Mouse (Mus musculus): Measurements from ENCODE around the gene Gch1. TPM values are rescaled to one million over a fixed set of nuclear protein-coding genes. Genes with fewer than 3 reads are reported as not detected.

Gch1 gene
- polyA plus RNA-seq, 1 experiment from 2014 or later = 1.3 TPM

DNA sequence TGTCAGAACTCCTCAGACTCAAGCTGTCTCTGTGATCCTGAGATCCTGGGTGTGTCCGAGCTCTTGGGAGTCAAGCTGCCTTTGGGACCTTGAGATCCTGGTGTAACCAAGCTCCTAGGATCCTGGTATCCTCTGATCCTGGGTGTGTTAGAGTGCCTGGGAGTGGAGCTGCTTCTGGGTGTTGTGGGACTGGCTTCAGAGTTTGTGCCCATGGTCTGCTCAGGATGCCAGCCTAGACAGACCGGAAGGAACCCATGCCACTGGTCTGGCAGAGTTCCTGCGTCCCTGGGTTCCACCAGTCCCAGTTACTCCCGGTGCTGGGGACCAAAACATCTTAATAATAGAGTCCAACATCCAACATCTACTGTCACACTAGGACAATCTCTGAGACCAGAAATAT lies 24.1 kb upstream of the Gch1 start:
- no peak for DNase-seq (ENCODE audit: low spot score)
- no peaks in the 10 kb centered on the region for H3K9me3 ChIP-seq (ENCODE audit: control insufficient read depth, low read length)
- no peak for ATAC-seq (ENCODE audit: insufficient number of reproducible peaks, low FRiP score, low TSS enrichment, low read depth)
- no peaks in the 10 kb centered on the region for H3K27me3 ChIP-seq (ENCODE audit: control insufficient read depth, insufficient read depth, low read length)
- H3K36me3 ChIP-seq (ENCODE audit: control insufficient read depth, insufficient read depth, low read length) = no peaks in the 10 kb centered on the region
- no peaks in the 10 kb centered on the region for H3K4me1 ChIP-seq (ENCODE audit: control insufficient read depth, insufficient read depth, low read length)
- no peak overlapping the region for H3K27ac ChIP-seq (replicated peaks; ENCODE audit: low read depth, low read length)
- no peak overlapping the region for H3K4me2 ChIP-seq (ENCODE audit: low read depth, severe bottlenecking)
- 83% methylated on average over 4 of the region's 4 CpGs for WGBS
- H3K4me3 ChIP-seq (ENCODE audit: low read depth, low read length) = no peak overlapping the region
- no peak overlapping the region for H3K9ac ChIP-seq (ENCODE audit: low read length)

DNA sequence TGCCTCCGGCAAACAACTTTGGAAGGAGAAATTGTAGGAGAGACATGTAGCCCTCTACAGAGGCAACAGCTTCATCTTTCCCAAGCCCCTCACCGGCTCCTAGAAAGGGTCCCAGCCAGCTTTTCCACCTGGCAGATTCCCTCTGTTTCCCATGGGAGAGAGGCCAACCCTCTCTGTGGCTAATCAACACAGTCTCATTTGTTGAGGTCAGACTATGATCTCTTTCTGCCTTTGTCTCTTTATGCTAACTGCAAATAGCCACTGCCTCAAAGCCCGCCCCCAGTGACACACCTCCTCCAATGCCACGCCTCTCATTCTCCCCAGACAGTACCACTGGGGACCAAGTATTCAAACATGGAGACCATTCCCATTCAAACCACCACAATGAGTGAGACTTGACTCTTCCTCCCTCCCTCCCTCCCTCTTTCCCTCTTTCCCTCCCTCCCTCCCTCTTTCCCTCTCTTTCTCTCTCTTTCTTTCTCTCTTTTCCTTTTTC lies 20.5 kb upstream of the Gch1 start:
- H3K27ac ChIP-seq (replicated peaks; ENCODE audit: low read depth, low read length) = no peak overlapping the region
- no peaks in the 10 kb centered on the region for H3K4me1 ChIP-seq (ENCODE audit: control insufficient read depth, insufficient read depth, low read length)
- 83% methylated on average over 4 of the region's 4 CpGs for WGBS
- H3K36me3 ChIP-seq (ENCODE audit: control insufficient read depth, insufficient read depth, low read length) = no peaks in the 10 kb centered on the region
- H3K9ac ChIP-seq (ENCODE audit: low read length) = no peak overlapping the region
- no peaks in the 10 kb centered on the region for H3K9me3 ChIP-seq (ENCODE audit: control insufficient read depth, low read length)
- H3K4me3 ChIP-seq (ENCODE audit: low read depth, low read length) = no peak overlapping the region
- H3K4me2 ChIP-seq (ENCODE audit: low read depth, severe bottlenecking) = no peak overlapping the region
- DNase-seq (ENCODE audit: low spot score) (no peak), ATAC-seq (ENCODE audit: insufficient number of reproducible peaks, low FRiP score, low TSS enrichment, low read depth) (no peak)
- no peaks in the 10 kb centered on the region for H3K27me3 ChIP-seq (ENCODE audit: control insufficient read depth, insufficient read depth, low read length)

DNA sequence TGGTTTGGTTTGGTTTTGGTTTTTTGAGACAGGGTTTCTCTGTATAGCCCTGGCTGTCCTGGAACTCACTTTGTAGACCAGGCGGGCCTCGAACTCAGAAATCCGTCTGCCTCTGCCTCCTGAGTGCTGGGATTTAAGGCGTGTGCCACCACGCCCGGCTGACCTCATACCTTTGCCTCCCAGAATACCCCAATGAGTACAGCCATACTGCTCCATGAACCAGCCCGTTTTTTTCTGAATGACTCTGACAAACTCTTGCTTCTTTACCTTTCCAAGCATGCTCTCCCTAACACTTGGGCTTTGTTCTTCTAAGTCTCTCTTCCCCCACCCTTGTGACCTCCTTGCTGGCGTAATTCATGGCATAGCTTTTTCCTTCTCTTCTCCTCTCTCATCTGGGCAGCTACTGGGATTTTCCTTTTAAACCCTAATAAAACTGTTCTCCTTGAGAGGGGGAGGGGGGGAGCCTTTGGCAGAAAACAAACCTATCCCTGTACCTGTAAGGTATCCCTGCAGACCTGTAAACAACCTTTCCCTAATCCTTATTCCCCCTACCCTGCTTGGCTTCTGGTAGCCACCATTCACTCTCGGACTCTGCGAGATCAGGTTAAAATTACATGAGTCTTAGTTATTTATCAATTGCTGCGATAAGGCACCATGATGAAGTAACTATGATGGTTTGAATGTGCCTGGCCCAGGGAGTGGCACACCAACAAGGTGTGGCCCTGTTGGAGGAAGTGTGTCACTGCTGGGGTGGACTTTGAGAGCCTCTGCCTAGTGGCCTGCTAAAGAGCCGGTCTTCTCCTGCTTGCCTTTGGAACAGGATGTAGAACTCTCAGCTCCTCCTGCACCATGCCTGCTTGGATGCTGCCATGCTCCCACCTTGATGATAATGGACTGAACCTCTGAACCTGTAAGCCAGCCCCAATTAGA lies 19.6 kb upstream of the Gch1 start:
- 91% methylated on average over 12 of the region's 12 CpGs for WGBS
- DNase-seq (ENCODE audit: low spot score) (no peak), ATAC-seq (ENCODE audit: insufficient number of reproducible peaks, low FRiP score, low TSS enrichment, low read depth) (no peak)
- Histone ChIP-seq H3K4me3 (ENCODE audit: low read depth, low read length) (no peak overlapping the region), H3K9me3 (ENCODE audit: control insufficient read depth, low read length) (no peaks in the 10 kb centered on the region), H3K9ac (ENCODE audit: low read length) (no peak overlapping the region), H3K4me2 (ENCODE audit: low read depth, severe bottlenecking) (no peak overlapping the region), H3K4me1 (ENCODE audit: control insufficient read depth, insufficient read depth, low read length) (no peaks in the 10 kb centered on the region), H3K27me3 (ENCODE audit: control insufficient read depth, insufficient read depth, low read length) (no peaks in the 10 kb centered on the region), H3K27ac (replicated peaks; ENCODE audit: low read depth, low read length) (no peak overlapping the region), H3K36me3 (ENCODE audit: control insufficient read depth, insufficient read depth, low read length) (no peaks in the 10 kb centered on the region)

DNA sequence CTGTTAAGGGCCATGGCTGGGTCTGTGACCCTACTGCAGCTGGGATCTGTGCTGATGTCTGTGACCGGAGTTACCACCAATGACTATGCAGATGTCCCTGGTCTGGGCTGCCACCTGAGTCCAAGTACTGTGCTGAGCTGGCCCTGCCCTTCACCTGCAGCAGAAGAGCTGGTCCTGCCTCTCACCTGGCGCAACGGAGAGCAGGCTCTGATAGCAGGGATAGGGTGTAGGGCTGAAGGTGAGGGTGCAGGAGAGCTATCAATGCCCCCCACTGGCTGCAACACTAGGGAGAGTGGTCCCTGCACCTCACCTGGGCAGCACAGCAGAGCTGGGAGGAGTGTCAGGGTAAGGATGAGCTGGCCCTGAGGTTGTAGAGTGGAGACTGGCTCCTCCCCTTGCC lies 17.4 kb upstream of the Gch1 start:
- 92% methylated on average over 3 of the region's 3 CpGs for WGBS
- ATAC-seq (ENCODE audit: insufficient number of reproducible peaks, low FRiP score, low TSS enrichment, low read depth) (no peak), DNase-seq (ENCODE audit: low spot score) (no peak)
- no peak overlapping the region for H3K27ac ChIP-seq (replicated peaks; ENCODE audit: low read depth, low read length)
- H3K4me2 ChIP-seq (ENCODE audit: low read depth, severe bottlenecking) = no peak overlapping the region
- no peaks in the 10 kb centered on the region for H3K4me1 ChIP-seq (ENCODE audit: control insufficient read depth, insufficient read depth, low read length)
- no peak overlapping the region for H3K9ac ChIP-seq (ENCODE audit: low read length)
- no peaks in the 10 kb centered on the region for H3K36me3 ChIP-seq (ENCODE audit: control insufficient read depth, insufficient read depth, low read length)
- no peaks in the 10 kb centered on the region for H3K9me3 ChIP-seq (ENCODE audit: control insufficient read depth, low read length)
- H3K4me3 ChIP-seq (ENCODE audit: low read depth, low read length) = no peak overlapping the region
- H3K27me3 ChIP-seq (ENCODE audit: control insufficient read depth, insufficient read depth, low read length) = no peaks in the 10 kb centered on the region

DNA sequence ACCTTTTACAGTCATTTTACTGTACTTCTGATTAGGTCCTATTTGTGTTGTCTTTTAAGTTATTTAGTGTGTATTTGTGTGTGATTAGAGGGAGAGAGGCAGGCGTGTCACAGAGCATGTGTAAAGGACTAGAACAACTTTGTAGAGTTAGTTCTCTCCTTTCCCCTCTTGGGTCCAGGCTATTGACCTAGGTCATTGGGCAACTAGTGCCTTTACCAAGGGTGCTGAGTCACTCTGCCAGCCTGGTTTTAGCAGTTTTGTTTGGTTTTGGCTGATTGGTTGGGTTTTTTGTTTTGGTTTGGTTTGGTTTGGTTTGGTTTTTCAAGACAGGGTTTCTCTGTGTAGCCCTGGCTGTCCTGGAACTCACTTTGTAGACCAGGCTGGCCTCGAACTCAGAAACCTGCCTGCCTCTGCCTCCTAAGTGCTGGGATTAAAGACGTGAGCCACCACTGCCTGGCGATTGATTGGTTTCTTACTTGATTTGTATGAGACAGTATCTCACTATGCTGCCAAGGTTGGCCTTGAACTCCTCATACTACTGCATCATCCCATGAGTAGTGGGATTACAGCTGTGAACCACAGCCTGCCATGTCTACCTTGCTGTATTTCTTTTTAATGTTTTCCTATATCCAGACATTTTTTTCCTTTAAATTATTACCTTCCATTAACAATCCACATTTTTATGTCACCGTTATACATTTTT lies 16.2 kb upstream of the Gch1 start:
- H3K9ac ChIP-seq (ENCODE audit: low read length) = no peak overlapping the region
- WGBS = 89% methylated on average over 5 of the region's 5 CpGs
- H3K4me3 ChIP-seq (ENCODE audit: low read depth, low read length) = no peak overlapping the region
- ATAC-seq (ENCODE audit: insufficient number of reproducible peaks, low FRiP score, low TSS enrichment, low read depth) (no peak), DNase-seq (ENCODE audit: low spot score) (no peak)
- no peaks in the 10 kb centered on the region for H3K4me1 ChIP-seq (ENCODE audit: control insufficient read depth, insufficient read depth, low read length)
- no peaks in the 10 kb centered on the region for H3K36me3 ChIP-seq (ENCODE audit: control insufficient read depth, insufficient read depth, low read length)
- H3K27me3 ChIP-seq (ENCODE audit: control insufficient read depth, insufficient read depth, low read length) = no peaks in the 10 kb centered on the region
- no peak overlapping the region for H3K4me2 ChIP-seq (ENCODE audit: low read depth, severe bottlenecking)
- H3K9me3 ChIP-seq (ENCODE audit: control insufficient read depth, low read length) = no peaks in the 10 kb centered on the region
- no peak overlapping the region for H3K27ac ChIP-seq (replicated peaks; ENCODE audit: low read depth, low read length)

DNA sequence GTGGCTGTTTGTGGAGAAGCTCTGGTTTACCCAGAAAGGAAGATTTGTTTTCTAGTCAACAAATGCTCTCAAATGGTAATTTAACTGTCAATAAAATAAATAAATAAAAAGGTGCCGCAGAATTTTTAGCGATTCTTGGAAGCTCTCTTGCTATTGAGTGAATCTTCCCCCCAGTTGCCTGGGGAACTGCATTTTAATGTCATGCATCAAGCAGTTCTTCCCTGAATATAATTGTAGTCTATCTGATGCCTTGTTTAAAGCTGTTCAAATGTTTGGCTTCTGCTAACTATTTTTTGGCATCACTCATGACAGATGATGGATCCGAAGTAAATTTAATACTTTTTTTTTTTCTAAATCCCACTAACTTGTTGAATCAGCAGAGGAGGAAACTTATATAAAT lies 8.1 kb upstream of the Gch1 start:
- ATAC-seq (ENCODE audit: insufficient number of reproducible peaks, low FRiP score, low TSS enrichment, low read depth) (no peak), DNase-seq (ENCODE audit: low spot score) (no peak)
- H3K36me3 ChIP-seq (ENCODE audit: control insufficient read depth, insufficient read depth, low read length) = no peaks in the 10 kb centered on the region
- no peaks in the 10 kb centered on the region for H3K4me1 ChIP-seq (ENCODE audit: control insufficient read depth, insufficient read depth, low read length)
- no peak overlapping the region for H3K4me2 ChIP-seq (ENCODE audit: low read depth, severe bottlenecking)
- no peak overlapping the region for H3K9ac ChIP-seq (ENCODE audit: low read length)
- H3K27me3 ChIP-seq (ENCODE audit: control insufficient read depth, insufficient read depth, low read length) = no peaks in the 10 kb centered on the region
- H3K4me3 ChIP-seq (ENCODE audit: low read depth, low read length) = no peak overlapping the region
- H3K27ac ChIP-seq (replicated peaks; ENCODE audit: low read depth, low read length) = no peak overlapping the region
- no peaks in the 10 kb centered on the region for H3K9me3 ChIP-seq (ENCODE audit: control insufficient read depth, low read length)
- WGBS = 89% methylated on average over 3 of the region's 3 CpGs

DNA sequence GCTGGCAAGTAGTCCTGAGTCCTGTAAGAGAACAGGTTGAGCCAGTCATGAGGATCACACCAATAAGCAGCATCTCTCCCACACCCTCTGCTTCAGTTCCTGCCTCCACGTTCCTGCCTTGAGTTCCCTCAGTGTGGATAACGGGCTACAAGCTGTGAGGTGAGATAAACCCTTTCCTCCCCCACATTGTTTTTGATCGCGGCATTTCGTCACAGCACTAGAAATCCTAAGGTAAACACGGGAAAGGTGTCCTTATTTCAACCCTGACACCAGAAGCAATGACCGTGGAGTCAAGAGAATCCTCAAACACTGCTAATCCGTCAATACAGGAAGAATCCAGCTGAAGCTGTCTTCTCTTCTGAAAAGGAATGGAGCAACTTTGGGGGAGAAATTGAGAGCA lies 7.5 kb upstream of the Gch1 start:
- 79% methylated on average over 8 of the region's 8 CpGs for WGBS
- no peaks in the 10 kb centered on the region for H3K36me3 ChIP-seq (ENCODE audit: control insufficient read depth, insufficient read depth, low read length)
- H3K4me2 ChIP-seq (ENCODE audit: low read depth, severe bottlenecking) = no peak overlapping the region
- H3K4me3 ChIP-seq (ENCODE audit: low read depth, low read length) = no peak overlapping the region
- DNase-seq (ENCODE audit: low spot score) (no peak), ATAC-seq (ENCODE audit: insufficient number of reproducible peaks, low FRiP score, low TSS enrichment, low read depth) (no peak)
- no peak overlapping the region for H3K9ac ChIP-seq (ENCODE audit: low read length)
- H3K4me1 ChIP-seq (ENCODE audit: control insufficient read depth, insufficient read depth, low read length) = no peaks in the 10 kb centered on the region
- H3K9me3 ChIP-seq (ENCODE audit: control insufficient read depth, low read length) = no peaks in the 10 kb centered on the region
- H3K27me3 ChIP-seq (ENCODE audit: control insufficient read depth, insufficient read depth, low read length) = no peaks in the 10 kb centered on the region
- no peak overlapping the region for H3K27ac ChIP-seq (replicated peaks; ENCODE audit: low read depth, low read length)

DNA sequence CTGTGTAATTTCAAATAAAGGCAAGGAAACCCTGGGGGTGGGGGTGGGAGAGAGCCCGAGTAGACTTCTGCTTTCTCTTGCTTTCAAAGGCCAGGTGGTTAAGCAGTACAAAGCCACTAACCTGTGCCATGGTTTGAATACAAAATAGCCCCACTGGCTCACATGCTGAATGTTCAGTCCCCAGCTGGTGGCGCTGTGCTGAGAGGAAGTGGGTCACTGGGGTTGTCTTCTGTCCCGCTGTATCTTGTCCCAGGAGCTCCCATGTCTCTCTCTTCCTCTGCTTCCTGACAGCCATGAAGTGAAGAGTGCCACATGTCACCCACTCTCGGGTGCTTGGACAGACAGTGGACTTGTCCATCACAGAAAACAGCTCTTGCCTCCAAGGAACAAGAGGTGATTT lies 4.9 kb upstream of the Gch1 start:
- no peak for DNase-seq (ENCODE audit: low spot score)
- no peaks in the 10 kb centered on the region for H3K27me3 ChIP-seq (ENCODE audit: control insufficient read depth, insufficient read depth, low read length)
- no peak for ATAC-seq (ENCODE audit: insufficient number of reproducible peaks, low FRiP score, low TSS enrichment, low read depth)
- WGBS = 48% methylated on average over 4 of the region's 4 CpGs
- H3K4me1 ChIP-seq (ENCODE audit: control insufficient read depth, insufficient read depth, low read length) = no peaks in the 10 kb centered on the region
- no peak overlapping the region for H3K4me3 ChIP-seq (ENCODE audit: low read depth, low read length)
- no peaks in the 10 kb centered on the region for H3K9me3 ChIP-seq (ENCODE audit: control insufficient read depth, low read length)
- H3K9ac ChIP-seq (ENCODE audit: low read length) = no peak overlapping the region
- no peak overlapping the region for H3K27ac ChIP-seq (replicated peaks; ENCODE audit: low read depth, low read length)
- no peaks in the 10 kb centered on the region for H3K36me3 ChIP-seq (ENCODE audit: control insufficient read depth, insufficient read depth, low read length)
- H3K4me2 ChIP-seq (ENCODE audit: low read depth, severe bottlenecking) = no peak overlapping the region
